Mouse (Mus musculus): ENCODE measurements around the gene Tmprss11g.

Gene Tmprss11g

GRCm38 (mm10) chr5:86518500-86518899 is at the start of gene Tmprss11g:
Gene Tmprss11g, minus strand, starts transcription at chr5:86518600.
- DNase-seq, result no peak

- DNase-seq, result no peak
These were observed 28.3 kb upstream of the Tmprss11g start for GRCm38 (mm10) chr5:86546693-86547092.

- DNase-seq, result no peak
These were observed 22.2 kb upstream of the Tmprss11g start for GRCm38 (mm10) chr5:86540601-86541000.

GRCm38 (mm10) chr5:86528725-86529124 is 10.3 kb upstream of the Tmprss11g start:
- no peak for DNase-seq

GRCm38 (mm10) chr5:86511538-86511937 is 6.9 kb downstream of the Tmprss11g start:
- DNase-seq, result no peak

- DNase-seq, result no peak
These were observed 24.9 kb downstream of the Tmprss11g start for GRCm38 (mm10) chr5:86493453-86493852.

- no peak for DNase-seq
These were observed 35.8 kb downstream of the Tmprss11g start for GRCm38 (mm10) chr5:86482562-86482961.

GRCm38 (mm10) chr5:86482031-86482430 is 36.4 kb downstream of the Tmprss11g start:
- DNase-seq, result no peak

GRCm38 (mm10) chr5:86473859-86474258 is 44.5 kb downstream of the Tmprss11g start:
- no peak for DNase-seq

GRCm38 (mm10) chr5:86468890-86469289 is 49.5 kb downstream of the Tmprss11g start, which contains the start of gene Tmprss11a:
Gene Tmprss11a, minus strand, starts transcription at chr5:86468990.
- no peak for DNase-seq

GRCm38 (mm10) chr5:86439306-86439705 is 79.1 kb downstream of the Tmprss11g start:
- DNase-seq, result no peak

GRCm38 (mm10) chr5:86438548-86438947 is 79.9 kb downstream of the Tmprss11g start:
- no peak for DNase-seq

All from lung, postnatal 4 days (tissue).